Mouse (Mus musculus): ENCODE data around the gene Wdr91.

DNA sequence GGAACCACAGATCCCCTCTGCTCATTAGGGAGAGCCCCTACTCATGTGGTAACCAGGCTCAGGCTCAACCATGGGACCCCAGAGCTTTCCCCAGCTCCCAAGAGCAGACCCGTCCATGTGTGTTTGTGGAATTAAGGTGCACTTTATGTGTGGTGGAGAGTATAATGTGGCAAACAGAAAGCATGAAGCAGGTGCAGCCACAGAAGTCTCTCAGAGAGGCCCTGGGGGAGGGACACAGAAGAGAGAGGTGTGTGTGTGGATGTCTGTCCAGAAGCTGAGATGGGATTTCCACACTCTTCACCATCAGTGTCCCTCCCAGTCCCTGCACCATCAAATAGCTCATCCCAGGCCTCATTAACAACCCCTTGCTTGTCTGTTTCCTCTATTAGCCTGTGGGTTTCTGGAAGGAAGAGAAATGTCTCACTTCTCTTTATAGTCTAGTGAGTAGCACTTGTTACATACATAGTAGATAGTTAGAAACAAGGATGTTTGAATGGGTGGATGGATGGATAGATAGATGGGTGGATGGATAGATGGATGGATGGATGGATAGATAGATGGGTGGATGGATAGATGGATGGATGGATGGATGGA, 35.9 kb upstream of the Wdr91 start:
- no peak for TF ChIP-seq CTCF (IDR thresholded peaks at IDR 0.05; ENCODE audit: low read depth)
- TF ChIP-seq EP300 (IDR thresholded peaks at IDR 0.05; ENCODE audit: low read depth), result no peak

Data from liver, embryonic 14.5 days (tissue).